Mouse (Mus musculus) adipose tissue, adult 10 weeks (tissue): ENCODE measurements around the gene Gm39115. TPM values are rescaled to one million over a fixed set of nuclear protein-coding genes. Genes with fewer than 3 reads are reported as not detected.

Experiments used
- polyA plus RNA-seq: library from polyadenylated mRNA; stranded (reverse); fragments of 350-450 nt; fragmentation: Illumina TruSeq; extraction: RNeasy Lipid Tissue Mini Kit (QIAGEN cat#74804); gene quantifications from one replicate; pipeline ENCODE4 v1.2.3, GENCODE M21; 2014; ENCODE audit warnings: low read depth, low replicate concordance

The Gm39115 gene
- polyA plus RNA-seq, result not detected

GRCm38 (mm10) chr7:142135934-142136333 lies at the start of gene Gm39115:
Gene Gm39115, minus strand, starts transcription at chr7:142136034.

GRCm38 (mm10) chr7:142175905-142176304 lies 40.1 kb upstream of the Gm39115 start, which contains the start of gene Krtap5-2:
Gene Krtap5-2, minus strand, starts transcription at chr7:142176005.

GRCm38 (mm10) chr7:142165639-142166038 lies 29.8 kb upstream of the Gm39115 start, which contains the start of gene Gm4553:
Gene Gm4553, minus strand, starts transcription at chr7:142165739.

DNA sequence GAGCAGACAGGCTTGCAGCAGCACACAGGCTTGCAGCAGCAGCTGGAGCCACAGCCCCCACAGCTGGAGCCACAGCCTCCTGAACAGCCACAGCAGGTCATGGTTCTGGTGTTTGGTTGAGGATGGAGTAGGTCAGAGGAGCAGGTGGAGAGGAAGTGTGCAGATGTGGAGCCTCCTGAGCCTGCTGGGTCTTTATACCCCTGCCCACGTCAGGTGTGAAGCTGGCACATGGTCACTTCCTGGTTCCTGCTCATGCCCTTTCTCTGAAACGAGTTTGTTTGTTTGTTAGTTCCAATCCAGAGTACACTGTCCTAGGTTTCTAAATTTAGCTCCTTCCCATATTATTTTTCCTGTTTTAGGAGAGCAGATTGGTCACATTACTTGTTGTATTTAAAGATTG lies 21.2 kb upstream of the Gm39115 start, which contains the start of gene Gm29735:
TSS of gene Gm29735 (minus strand) at position 101 of the 400 bp plus-strand sequence.

DNA sequence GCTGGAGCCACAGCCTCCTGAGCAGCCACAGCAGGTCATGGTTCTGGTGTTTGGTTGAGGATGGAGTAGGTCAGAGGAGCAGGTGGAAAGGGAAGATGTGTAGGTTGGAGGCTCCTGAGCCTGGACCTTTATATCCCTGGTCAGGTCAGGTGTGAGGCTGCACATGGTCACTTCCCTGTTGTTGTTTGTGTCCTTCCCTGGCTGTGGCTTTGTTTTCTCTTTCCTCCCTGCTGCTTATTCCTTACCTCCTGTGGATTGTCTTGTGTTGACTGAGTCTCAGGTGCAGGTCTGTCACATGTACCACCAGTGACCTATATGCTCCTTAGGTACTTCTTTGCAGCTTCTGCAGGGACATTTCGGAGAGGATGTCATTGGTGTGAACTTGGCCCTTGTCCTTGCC lies 8.7 kb upstream of the Gm39115 start, which contains the start of gene Gm45337:
TSS of gene Gm45337 (minus strand) at position 101 of the 400 bp plus-strand sequence.

GRCm38 (mm10) chr7:142120629-142121028 lies 15.2 kb downstream of the Gm39115 start, which contains the start of gene Gm45618:
Gene Gm45618, minus strand, starts transcription at chr7:142120729.

DNA sequence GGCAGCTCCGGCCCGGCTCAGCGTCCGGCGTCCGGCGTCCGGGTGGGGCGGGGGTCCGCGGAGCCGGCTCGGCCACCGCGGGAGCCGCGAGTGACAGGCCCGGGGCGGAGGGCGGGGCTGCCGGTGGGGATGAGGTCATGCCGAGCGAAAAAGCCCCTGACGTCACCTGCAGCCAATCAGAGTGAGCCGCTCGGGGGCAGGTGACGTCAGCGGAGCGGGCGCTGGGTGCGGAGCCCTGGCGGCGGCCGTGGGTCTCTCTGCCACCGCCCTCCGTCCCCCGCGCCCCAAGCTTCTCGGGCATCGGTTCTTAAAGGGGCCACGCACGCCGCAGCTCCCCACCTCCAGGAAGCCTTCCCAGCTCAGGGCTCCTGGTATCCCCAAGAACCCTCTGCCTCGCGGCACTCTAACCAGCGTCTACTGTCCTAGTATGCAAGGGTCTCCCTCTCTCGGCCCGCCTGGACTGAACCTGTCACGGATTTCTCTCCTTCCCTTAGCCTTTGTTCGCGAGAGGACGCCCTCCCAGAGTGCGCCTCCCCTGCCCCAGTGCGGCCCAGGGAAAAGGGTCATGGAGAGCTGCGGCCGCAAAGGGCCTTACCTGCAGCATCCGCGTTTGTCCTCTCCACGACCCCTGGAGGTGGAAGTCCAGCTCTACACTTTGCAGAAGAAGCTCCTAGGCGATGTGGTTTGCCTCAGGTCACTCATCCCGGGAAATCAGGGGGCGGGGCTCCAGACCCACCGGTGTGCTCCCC lies 40.5 kb downstream of the Gm39115 start, which contains the start of gene Dusp8:
TSS of gene Dusp8 (minus strand) at position 661 of the 749 bp plus-strand sequence.

Other genes with a start within 250 kb of the Gm39115 start
- gene Tollip, start 217.5 kb downstream of the Gm39115 start, polyA plus RNA-seq, result 61.8 TPM
- gene Brsk2, start 186.3 kb downstream of the Gm39115 start, polyA plus RNA-seq, result 1.3 TPM
- gene Mob2, start 75.0 kb downstream of the Gm39115 start, polyA plus RNA-seq, result 41.4 TPM
- gene Dusp8, start 40.2 kb downstream of the Gm39115 start, polyA plus RNA-seq, result 7.1 TPM
- gene Gm45618, start 15.3 kb downstream of the Gm39115 start, polyA plus RNA-seq, result not detected
- not detected for gene Gm45337, start 8.6 kb upstream of the Gm39115 start, polyA plus RNA-seq
- gene Gm29735, start 21.1 kb upstream of the Gm39115 start, polyA plus RNA-seq, result not detected
- gene Gm4553, start 29.7 kb upstream of the Gm39115 start, polyA plus RNA-seq, result not detected
- gene Krtap5-2, start 40.0 kb upstream of the Gm39115 start, polyA plus RNA-seq, result not detected
- not detected for gene Gm10153, start 54.4 kb upstream of the Gm39115 start, polyA plus RNA-seq
- gene Krtap5-3, start 65.3 kb upstream of the Gm39115 start, polyA plus RNA-seq, result not detected
- gene Gm7579, start 75.8 kb upstream of the Gm39115 start, polyA plus RNA-seq, result not detected
- not detected for gene Krtap5-5, start 93.9 kb upstream of the Gm39115 start, polyA plus RNA-seq
- not detected for gene Gm40460, start 105.0 kb upstream of the Gm39115 start, polyA plus RNA-seq
- gene Gm2431, start 122.3 kb upstream of the Gm39115 start, polyA plus RNA-seq, result not detected
- not detected for gene Gm4559, start 138.3 kb upstream of the Gm39115 start, polyA plus RNA-seq
- not detected for gene Krtap5-1, start 161.1 kb upstream of the Gm39115 start, polyA plus RNA-seq
- not detected for gene Krtap5-4, start 167.5 kb upstream of the Gm39115 start, polyA plus RNA-seq
- gene Ifitm10, start 237.7 kb upstream of the Gm39115 start, polyA plus RNA-seq, result 2.1 TPM
- not detected for gene Gm49369, start 246.6 kb upstream of the Gm39115 start, polyA plus RNA-seq